Mouse (Mus musculus) CH12.LX (cell line): Measurements from ENCODE around the gene Arhgap25. TPM values are rescaled to one million over a fixed set of nuclear protein-coding genes. Genes with fewer than 3 reads are reported as not detected.
A peak's percentile ranks its signal among the peaks of the same experiment; 100 is the strongest.

Source experiments
- DNase-seq: peaks from one replicate; pipeline ENCODE4 v3.0.0-alpha.2; 2013; ENCODE audit errors: extremely low read depth
- H3K27ac ChIP-seq: 2 replicates; pipeline ENCODE4 v1.5.1; 2012; ENCODE audit warnings: low read depth, mild to moderate bottlenecking, control low read depth, moderate library complexity; ENCODE audit not compliant: insufficient read depth
- H3K27me3 ChIP-seq: replicated peaks from 2 replicates; pipeline ENCODE3; 2012; ENCODE audit warnings: inconsistent platforms
- H3K36me3 ChIP-seq, 2 experiments: replicated peaks in 1 of 2; 2 replicates each; pipeline versions ENCODE3 to v1.6.1; 2012; ENCODE audit warnings: inconsistent platforms in 1 of 2, low read length in 1 of 2, mild to moderate bottlenecking in 1 of 2, mixed read lengths in 1 of 2, moderate library complexity in 1 of 2; ENCODE audit not compliant: control insufficient read depth in 1 of 2, insufficient read depth in 1 of 2
- H3K4me1 ChIP-seq, 2 experiments: 2 replicates each; pipeline ENCODE4 v1.6.1; 2012; ENCODE audit warnings: inconsistent platforms in 1 of 2, moderate library complexity in 1 of 2; ENCODE audit not compliant: insufficient read depth in 2 of 2, control insufficient read depth in 1 of 2
- H3K4me2 ChIP-seq: 2 replicates; pipeline ENCODE4 v1.6.1; 2012; ENCODE audit warnings: low read depth, mild to moderate bottlenecking, control low read depth; ENCODE audit not compliant: poor library complexity, insufficient read depth, severe bottlenecking
- H3K4me3 ChIP-seq, 3 experiments: fragments of 150-350 bp in 1 of 3; sonication (generic) in 1 of 3; replicated peaks in 1 of 3; 2 replicates each; pipeline versions ENCODE3 to v1.5.1; 2011 to 2012; ENCODE audit warnings: low read depth in 2 of 3, low read length in 2 of 3, mild to moderate bottlenecking in 2 of 3, moderate library complexity in 2 of 3, control low read depth in 1 of 3, improper control_type of control experiment in 1 of 3, inconsistent platforms in 1 of 3, mixed read lengths in 1 of 3; ENCODE audit not compliant: poor library complexity in 1 of 3
- H3K79me2 ChIP-seq: replicated peaks from 2 replicates; pipeline ENCODE4 v1.6.1; 2012; ENCODE audit warnings: mild to moderate bottlenecking, moderate library complexity; ENCODE audit not compliant: control insufficient read depth, poor library complexity, insufficient read depth, severe bottlenecking; ENCODE audit errors: extremely low read depth
- H3K9ac ChIP-seq: 2 replicates; pipeline ENCODE4 v1.6.1; 2012; ENCODE audit warnings: low read depth, mild to moderate bottlenecking, control low read depth, moderate library complexity; ENCODE audit not compliant: insufficient read depth
- H3K9me3 ChIP-seq: replicated peaks from 2 replicates; pipeline ENCODE3; 2012; ENCODE audit warnings: low read length, inconsistent platforms, mixed read lengths
- BHLHE40 ChIP-seq: IDR thresholded peaks from 2 replicates; pipeline ENCODE4 v1.6.1; 2011; ENCODE audit warnings: mild to moderate bottlenecking, low read depth, low read length, improper control_type of control experiment
- CHD1 ChIP-seq: IDR thresholded peaks from 2 replicates; pipeline ENCODE4 v1.6.1; 2012; ENCODE audit warnings: low read depth, low read length, improper control_type of control experiment, inconsistent platforms
- CHD2 ChIP-seq: IDR thresholded peaks from 2 replicates; pipeline ENCODE4 v1.6.1; 2011; ENCODE audit warnings: low read length, improper control_type of control experiment
- CTCF ChIP-seq, 2 experiments: IDR thresholded peaks in 1 of 2; conservative IDR thresholded peaks in 1 of 2; 2 replicates each; pipeline ENCODE4 v1.5.1; 2011 to 2012; ENCODE audit warnings: low read depth in 2 of 2, low read length in 2 of 2, improper control_type of control experiment in 1 of 2, inconsistent platforms in 1 of 2, mild to moderate bottlenecking in 1 of 2, moderate library complexity in 1 of 2
- E2F4 ChIP-seq: IDR thresholded peaks from 2 replicates; pipeline ENCODE4 v1.6.1; 2011; ENCODE audit warnings: low read depth, low read length, improper control_type of control experiment; ENCODE audit not compliant: insufficient replicate concordance
- ELF1 ChIP-seq: IDR thresholded peaks from 2 replicates; pipeline ENCODE4 v1.6.1; 2014; ENCODE audit warnings: low read depth, mild to moderate bottlenecking, inconsistent platforms, low read length, improper control_type of control experiment
- EP300 ChIP-seq: IDR thresholded peaks from 2 replicates; pipeline ENCODE4 v1.6.1; 2011; ENCODE audit warnings: low read length, improper control_type of control experiment
- ETS1 ChIP-seq: conservative IDR thresholded peaks from 2 replicates; pipeline ENCODE4 v1.6.1; 2012; ENCODE audit warnings: low read depth, mild to moderate bottlenecking, inconsistent platforms, low read length, improper control_type of control experiment, moderate library complexity
- GABPA ChIP-seq: IDR thresholded peaks from 2 replicates; pipeline ENCODE4 v1.6.1; 2012; ENCODE audit warnings: low read depth, low read length, improper control_type of control experiment, inconsistent platforms; ENCODE audit not compliant: insufficient replicate concordance
- HCFC1 ChIP-seq: IDR thresholded peaks from 2 replicates; pipeline ENCODE4 v1.6.1; 2012; ENCODE audit warnings: low read depth, mild to moderate bottlenecking, inconsistent platforms, low read length, improper control_type of control experiment
- IRF4 ChIP-seq: IDR thresholded peaks from 2 replicates; pipeline ENCODE4 v1.6.1; 2014; ENCODE audit warnings: low read depth, mild to moderate bottlenecking, inconsistent platforms, low read length, improper control_type of control experiment
- JUN ChIP-seq: IDR thresholded peaks from 2 replicates; pipeline ENCODE4 v1.6.1; 2011; ENCODE audit warnings: low read depth, mild to moderate bottlenecking, low read length, improper control_type of control experiment, moderate library complexity; ENCODE audit not compliant: insufficient read depth
- JUND ChIP-seq: conservative IDR thresholded peaks from 2 replicates; pipeline ENCODE4 v1.6.1; 2011; ENCODE audit warnings: low read depth, low read length, improper control_type of control experiment
- MAFK ChIP-seq: IDR thresholded peaks from 2 replicates; pipeline ENCODE4 v1.6.1; 2011; ENCODE audit warnings: low read length, improper control_type of control experiment; ENCODE audit not compliant: insufficient replicate concordance
- MAX ChIP-seq: IDR thresholded peaks from 2 replicates; pipeline ENCODE4 v1.6.1; 2011; ENCODE audit warnings: low read length, improper control_type of control experiment
- MAZ ChIP-seq: IDR thresholded peaks from 2 replicates; pipeline ENCODE4 v1.6.1; 2012; ENCODE audit warnings: low read depth, mild to moderate bottlenecking, inconsistent platforms, low read length, improper control_type of control experiment, moderate library complexity
- MEF2A ChIP-seq: IDR thresholded peaks from 2 replicates; pipeline ENCODE4 v1.6.1; 2014; ENCODE audit warnings: low read depth, mild to moderate bottlenecking, inconsistent platforms, low read length, improper control_type of control experiment, borderline replicate concordance
- MXI1 ChIP-seq: IDR thresholded peaks from 2 replicates; pipeline ENCODE4 v1.6.1; 2011; ENCODE audit warnings: mild to moderate bottlenecking, low read depth, low read length, improper control_type of control experiment
- MYC ChIP-seq: IDR thresholded peaks from 2 replicates; pipeline ENCODE4 v1.6.1; 2011; ENCODE audit warnings: low read depth, mild to moderate bottlenecking, improper control_type of control experiment, low read length
- NELFE ChIP-seq: IDR thresholded peaks from 2 replicates; pipeline ENCODE4 v1.6.1; 2011; ENCODE audit warnings: low read depth, low read length, improper control_type of control experiment
- NRF1 ChIP-seq: IDR thresholded peaks from 2 replicates; pipeline ENCODE4 v1.6.1; 2014; ENCODE audit warnings: low read depth, mild to moderate bottlenecking, inconsistent platforms, low read length, improper control_type of control experiment, moderate library complexity
- PAX5 ChIP-seq: IDR thresholded peaks from 2 replicates; pipeline ENCODE4 v1.6.1; 2012; ENCODE audit warnings: low read length, inconsistent platforms, mixed read lengths
- POLR2A ChIP-seq: IDR thresholded peaks from 2 replicates; pipeline ENCODE4 v1.6.1; 2011; ENCODE audit warnings: low read depth, mild to moderate bottlenecking, improper control_type of control experiment, low read length
- POLR2AphosphoS2 ChIP-seq: IDR thresholded peaks from 2 replicates; pipeline ENCODE4 v1.6.1; 2011; ENCODE audit warnings: low read depth, low read length, improper control_type of control experiment
- RAD21 ChIP-seq: IDR thresholded peaks from 2 replicates; pipeline ENCODE4 v1.6.1; 2011; ENCODE audit warnings: low read depth, mild to moderate bottlenecking, low read length, improper control_type of control experiment, moderate library complexity
- RCOR1 ChIP-seq: conservative IDR thresholded peaks from 2 replicates; pipeline ENCODE4 v1.6.1; 2012; ENCODE audit warnings: low read depth, mild to moderate bottlenecking, inconsistent platforms, low read length, improper control_type of control experiment
- SIN3A ChIP-seq: IDR thresholded peaks from 2 replicates; pipeline ENCODE4 v1.6.1; 2012; ENCODE audit warnings: low read length, improper control_type of control experiment, inconsistent platforms
- TBP ChIP-seq: conservative IDR thresholded peaks from 2 replicates; pipeline ENCODE4 v1.6.1; 2011; ENCODE audit warnings: low read depth, low read length, improper control_type of control experiment
- TCF12 ChIP-seq: IDR thresholded peaks from 2 replicates; pipeline ENCODE4 v1.6.1; 2014; ENCODE audit warnings: low read depth, mild to moderate bottlenecking, inconsistent platforms, low read length, improper control_type of control experiment
- UBTF ChIP-seq: IDR thresholded peaks from 2 replicates; pipeline ENCODE4 v1.6.1; 2012; ENCODE audit warnings: low read depth, mild to moderate bottlenecking, inconsistent platforms, low read length, improper control_type of control experiment, moderate library complexity
- USF2 ChIP-seq: conservative IDR thresholded peaks from 2 replicates; pipeline ENCODE4 v1.6.1; 2011; ENCODE audit warnings: low read depth, low read length, improper control_type of control experiment
- ZC3H11A ChIP-seq: IDR thresholded peaks from 2 replicates; pipeline ENCODE4 v1.6.1; 2012; ENCODE audit warnings: low read depth, mild to moderate bottlenecking, inconsistent platforms, low read length, improper control_type of control experiment
- ZKSCAN1 ChIP-seq: IDR thresholded peaks from 2 replicates; pipeline ENCODE4 v1.6.1; 2012; ENCODE audit warnings: low read depth, inconsistent platforms, low read length, improper control_type of control experiment, borderline replicate concordance
- ZMIZ1 ChIP-seq: IDR thresholded peaks from 2 replicates; pipeline ENCODE4 v1.6.1; 2012; ENCODE audit warnings: low read depth, mild to moderate bottlenecking, inconsistent platforms, low read length, improper control_type of control experiment
- ZNF384 ChIP-seq: IDR thresholded peaks from 2 replicates; pipeline ENCODE4 v1.6.1; 2012; ENCODE audit warnings: low read depth, low read length, improper control_type of control experiment, inconsistent platforms
- dilution Hi-C: fragments of 300-500 bp; cut with MboI; formaldehyde crosslinking; loops from 2 replicates; pipeline ENCODE4 v1.14.3; 2020; ENCODE audit warnings: low sequenced_read_pairs; ENCODE audit not compliant: extremely low pct_unique_long_range_greater_than_20kb, extremely low pct_ligation_motif_present
- in situ Hi-C: fragments of 300-500 bp; cut with MboI; formaldehyde crosslinking; loops from 3 replicates; pipeline ENCODE4 v1.14.3; 2019; ENCODE audit warnings: low sequenced_read_pairs, low pct_ligation_motif_present, low pct_unique_long_range_greater_than_20kb, mixed read lengths
- polyA plus RNA-seq: library from polyadenylated mRNA; unstranded; fragments of >175 nt; gene quantifications from 2 replicates; pipeline ENCODE4 v1.2.1, GENCODE M21; 2012; ENCODE audit warnings: low read depth; ENCODE audit not compliant: insufficient read length
- total RNA-seq, 2 experiments: library from RNA; depleted of rRNA; stranded (reverse); fragments of 300-350 nt in 1 of 2; fragments of >200 nt in 1 of 2; gene quantifications; 2 replicates each; pipeline ENCODE4 v1.2.3; 2012 to 2014

The Arhgap25 gene
- total and polyA plus RNA-seq, 3 experiments, result 11.7 to 16.5 (median 12.5) TPM

DNA sequence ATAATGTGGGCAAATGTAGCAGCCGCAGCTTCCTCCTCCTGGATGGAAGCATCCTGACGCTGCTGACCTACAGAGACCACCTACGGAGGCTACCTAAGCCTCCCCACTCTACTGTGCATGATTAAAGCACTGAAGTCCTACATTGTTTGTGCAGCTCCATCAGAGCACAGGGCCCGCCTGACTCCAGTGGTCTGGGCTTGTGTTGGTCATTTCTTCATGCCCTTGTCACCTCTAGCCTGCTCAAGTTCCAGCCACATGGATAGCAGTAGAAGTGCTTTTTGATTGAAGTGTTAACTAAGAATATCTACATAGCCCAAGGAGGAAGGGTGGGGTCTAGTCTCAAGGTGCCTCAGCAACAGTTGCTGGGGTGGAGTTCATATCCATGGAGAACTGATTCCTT, 31.3 kb upstream of the Arhgap25 start (continued):
- TF ChIP-seq SIN3A, result no peak
- TF ChIP-seq, all 38 proteins: peak for 0

DNA sequence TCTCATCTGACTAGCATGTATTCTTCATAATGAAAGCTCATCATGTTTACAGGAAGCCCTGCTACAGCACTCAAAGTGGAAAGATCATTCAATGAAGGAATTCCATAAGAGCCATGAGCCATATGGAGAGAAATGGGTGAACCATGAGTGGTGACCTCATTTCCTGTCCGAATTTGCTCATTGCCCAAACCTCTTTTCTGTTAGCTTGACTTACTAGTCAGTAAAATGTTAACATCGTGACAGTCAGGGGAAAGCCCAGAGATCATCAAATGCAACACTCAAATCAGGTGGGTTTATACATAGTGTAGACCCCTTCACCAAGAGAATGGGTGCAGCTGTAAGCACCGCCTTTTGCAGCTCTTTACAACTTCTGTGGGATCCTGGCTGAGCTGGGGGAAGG, 20.7 kb upstream of the Arhgap25 start:
- H3K4me1 ChIP-seq, result peaks cover 16 to 55% of the 10 kb centered on the region in 2 experiments; a peak in 3 of 4 replicates
- in situ Hi-C loops, result loop anchor here (25.0 kb wide), 1 partner anchor 391 kb away; no protein-coding TSS in a partner anchor
- no peak for DNase-seq
- H3K4me2 ChIP-seq, result peak overlapping the region; percentile 80
- H3K4me3 ChIP-seq, result no peak overlapping the region
- no peak overlapping the region for H3K27ac ChIP-seq
- no peaks in the 10 kb centered on the region for H3K9me3 ChIP-seq
- no peaks in the 10 kb centered on the region for H3K79me2 ChIP-seq
- H3K27me3 ChIP-seq, result no peaks in the 10 kb centered on the region
- dilution Hi-C loops, result no loop called here
- TF ChIP-seq CHD2 (no peak), E2F4 (no peak), IRF4 (peak; percentile 51; the same call in 1 of the 2 replicates), ELF1 (no peak), JUND (peak; percentile 61), MAZ (peak; percentile 32; the same call in 1 of the 2 replicates), TCF12 (no peak), CHD1 (no peak), ZKSCAN1 (no peak), NRF1 (no peak), MAFK (0 out of 2 replicates have a peak, but pooled peaks have one; percentile 17), USF2 (no peak), MAX (no peak), HCFC1 (no peak), GABPA (no peak), ZNF384 (no peak), ETS1 (0 out of 2 replicates have a peak, but pooled peaks have one; percentile 43), BHLHE40 (no peak), RAD21 (no peak), NELFE (no peak), RCOR1 (no peak), MYC (no peak; the same call in 1 of the 2 replicates), CTCF (conservative IDR thresholded peaks at IDR 0.05 in 1 of 2, IDR thresholded peaks at IDR 0.05 in 1 of 2; ENCODE audit: low read depth in 2 of 2, low read length in 2 of 2) (no peak), EP300 (peak; percentile 52; the same call in 1 of the 2 replicates), POLR2AphosphoS2 (no peak), MXI1 (no peak), SIN3A (no peak), POLR2A (no peak), UBTF (no peak), PAX5 (no peak), JUN (peak; percentile 58), ZC3H11A (no peak), MEF2A (0 out of 2 replicates have a peak, but pooled peaks have one; percentile 10), TBP (no peak), ZMIZ1 (no peak)
- H3K9ac ChIP-seq, result no peak overlapping the region; the same call in 1 of the 2 replicates
- H3K36me3 ChIP-seq, result no peaks in the 10 kb centered on the region
